ENCODE assay signal across 13 mouse cellular contexts in genomic region chr7:93123936-93124335, GRCm38 (mm10). TPM values are rescaled to one million over a fixed set of nuclear protein-coding genes. Genes with fewer than 3 reads are reported as not detected.
A peak's percentile ranks its signal among the peaks of the same experiment; 100 is the strongest.
DNase-seq lines count a peak whose midpoint lies in the region; ATAC-seq and TF ChIP-seq lines count a peak whose summit lies in the region.
"Had no signal": no experiment of that assay in that cellular context is flagged by ENCODE, and none has a peak within 500 bp of the region (broad histone marks: within the 10 kb centered on the region; RNA-seq: fewer than 3 reads in every experiment).

No protein-coding gene starts in this region.

- no peak for DNase-seq in cerebellum, postnatal 4 days (ENCODE audit: low spot score in 2 of 2)
- DNase-seq in layer of hippocampus, adult 2 months (ENCODE audit: low spot score in 2 of 2), result no peak
- DNase-seq in layer of hippocampus, postnatal 10 days (ENCODE audit: low spot score in 2 of 2), result no peak
- DNase-seq in ZHBTc4 (ENCODE audit: low read depth, low spot score), result peak; percentile 40
- peak; percentile 27 to 36 for DNase-seq in cerebellum, postnatal 36 days
- no peak for DNase-seq in thymus, postnatal 14 days
- no peak for DNase-seq in gastrocnemius, postnatal 10 days
- DNase-seq: kidney, postnatal 14 days; liver, postnatal 0 days; thymus, postnatal 36 days had no signal

- TF ChIP-seq CTCF in layer of hippocampus, adult 2 months (conservative IDR thresholded peaks at IDR 0.05), result peak; percentile 74

- peak; percentile 95 for ATAC-seq in cerebellum, adult (ENCODE audit: insufficient number of reproducible peaks, low FRiP score, low TSS enrichment)
- ATAC-seq: liver, postnatal 0 days; midbrain, embryonic 15.5 days had no signal

- no peak overlapping the region for H3K27ac ChIP-seq in layer of hippocampus, adult 2 months
- H3K27ac ChIP-seq: hindbrain, embryonic 14.5 days; midbrain, embryonic 15.5 days had no signal

- no peak overlapping the region for H3K4me3 ChIP-seq in layer of hippocampus, adult 2 months
- H3K4me3 ChIP-seq: midbrain, embryonic 15.5 days had no signal

RNA-seq across cellular contexts. Expression of gene Fam181b, which starts 44.3 kb away (rescaled TPM):
- total RNA-seq in layer of hippocampus, adult 2 months (2021), result 10 to 100 TPM; 16.7 to 17.6 TPM
- 10 to 100 TPM; 21.5 to 24.6 TPM for total RNA-seq in layer of hippocampus, postnatal 10 days (2021)
- 1 to 10 TPM; 2.3 to 3.6 TPM for total RNA-seq in gastrocnemius, postnatal 10 days (2021)

Comparison
In these comparisons a context has a peak if more than half of its experiments do, and no peak if none do; other contexts are left out.
1. DNase-seq: peak in ZHBTc4 (single experiment) and cerebellum, postnatal 36 days (2 of 2); none in cerebellum, postnatal 4 days (0 of 2), layer of hippocampus, adult 2 months (0 of 2), layer of hippocampus, postnatal 10 days (0 of 2), thymus, postnatal 14 days (single experiment) and gastrocnemius, postnatal 10 days (single experiment).